Mouse (Mus musculus) myocyte (in vitro differentiated cells): ENCODE results near the gene P2rx4. TPM values are rescaled to one million over a fixed set of nuclear protein-coding genes. Genes with fewer than 3 reads are reported as not detected.

ENCODE experiments used
- H3K27me3 ChIP-seq: one replicate; pipeline ENCODE4 v1.6.1; 2011; ENCODE audit not compliant: control insufficient read depth, insufficient read depth, insufficient read length
- H3K36me3 ChIP-seq: one replicate; pipeline ENCODE4 v1.6.1; 2011; ENCODE audit not compliant: control insufficient read depth, insufficient read depth
- H3K4me2 ChIP-seq: one replicate; pipeline ENCODE4 v1.6.1; 2011; ENCODE audit warnings: low read depth, control low read depth
- H3K4me3 ChIP-seq: one replicate; pipeline ENCODE4 v1.5.1; 2011; ENCODE audit warnings: mild to moderate bottlenecking, control low read depth, moderate library complexity
- H3K79me2 ChIP-seq: one replicate; pipeline ENCODE4 v1.6.1; 2011; ENCODE audit not compliant: control insufficient read depth, insufficient read depth
- H3ac ChIP-seq: one replicate; pipeline ENCODE4 v1.6.1; 2011; ENCODE audit not compliant: control insufficient read depth, insufficient read length
- CEBPB ChIP-seq: IDR thresholded peaks from 2 replicates; pipeline ENCODE4 v1.6.1; 2011; ENCODE audit warnings: mild to moderate bottlenecking, moderate library complexity; ENCODE audit not compliant: poor library complexity, insufficient read depth, severe bottlenecking
- E2F4 ChIP-seq: IDR thresholded peaks from one replicate; pipeline ENCODE4 v1.6.1; 2011; ENCODE audit warnings: mild to moderate bottlenecking, control low read depth, moderate library complexity; ENCODE audit not compliant: insufficient read depth
- MAX ChIP-seq: IDR thresholded peaks from one replicate; pipeline ENCODE4 v1.6.1; 2011; ENCODE audit warnings: low read depth, mild to moderate bottlenecking, control low read depth
- MYOD1 ChIP-seq, 3 experiments: IDR thresholded peaks; one replicate each; pipeline ENCODE4 v1.6.1; 2011; ENCODE audit warnings: control low read depth in 2 of 3, low read depth in 2 of 3, mild to moderate bottlenecking in 2 of 3, moderate library complexity in 1 of 3; ENCODE audit not compliant: insufficient read length in 2 of 3, control insufficient read depth in 1 of 3
- MYOG ChIP-seq, 3 experiments: IDR thresholded peaks; one replicate each; pipeline ENCODE4 v1.6.1; 2011; ENCODE audit warnings: control low read depth in 2 of 3, low read depth in 2 of 3, mild to moderate bottlenecking in 2 of 3; ENCODE audit not compliant: insufficient read length in 2 of 3, control insufficient read depth in 1 of 3, insufficient read depth in 1 of 3
- POLR2A ChIP-seq: IDR thresholded peaks from one replicate; pipeline ENCODE4 v1.6.1; 2011; ENCODE audit warnings: low read depth, mild to moderate bottlenecking, control low read depth, moderate library complexity; ENCODE audit not compliant: insufficient read length
- POLR2AphosphoS2 ChIP-seq: IDR thresholded peaks from one replicate; pipeline ENCODE4 v1.6.1; 2011; ENCODE audit warnings: low read depth, control low read depth; ENCODE audit not compliant: insufficient read length
- REST ChIP-seq: IDR thresholded peaks from one replicate; pipeline ENCODE4 v1.6.1; 2011; ENCODE audit warnings: mild to moderate bottlenecking, control low read depth, moderate library complexity; ENCODE audit not compliant: insufficient read depth, insufficient read length
- SRF ChIP-seq: IDR thresholded peaks from one replicate; pipeline ENCODE4 v1.6.1; 2011; ENCODE audit warnings: low read depth; ENCODE audit not compliant: control insufficient read depth, insufficient read length
- TCF12 ChIP-seq: IDR thresholded peaks from one replicate; pipeline ENCODE4 v1.6.1; 2011; ENCODE audit warnings: mild to moderate bottlenecking, control low read depth; ENCODE audit not compliant: poor library complexity, insufficient read depth, severe bottlenecking
- TCF3 ChIP-seq: IDR thresholded peaks from one replicate; pipeline ENCODE4 v1.6.1; 2011; ENCODE audit warnings: low read depth, control low read depth; ENCODE audit not compliant: insufficient read length
- USF1 ChIP-seq: IDR thresholded peaks from one replicate; pipeline ENCODE4 v1.6.1; 2011; ENCODE audit warnings: low read depth, mild to moderate bottlenecking, control low read depth, moderate library complexity
- polyA plus RNA-seq: library from polyadenylated mRNA; unstranded; fragments of >200 nt; fragmentation: generic; extraction: Trizol; gene quantifications from one replicate; pipeline ENCODE4 v1.2.1, GENCODE M21; 2012; ENCODE audit warnings: missing spikeins

P2rx4 gene
- polyA plus RNA-seq, 1 experiment, result 23.2 TPM

DNA sequence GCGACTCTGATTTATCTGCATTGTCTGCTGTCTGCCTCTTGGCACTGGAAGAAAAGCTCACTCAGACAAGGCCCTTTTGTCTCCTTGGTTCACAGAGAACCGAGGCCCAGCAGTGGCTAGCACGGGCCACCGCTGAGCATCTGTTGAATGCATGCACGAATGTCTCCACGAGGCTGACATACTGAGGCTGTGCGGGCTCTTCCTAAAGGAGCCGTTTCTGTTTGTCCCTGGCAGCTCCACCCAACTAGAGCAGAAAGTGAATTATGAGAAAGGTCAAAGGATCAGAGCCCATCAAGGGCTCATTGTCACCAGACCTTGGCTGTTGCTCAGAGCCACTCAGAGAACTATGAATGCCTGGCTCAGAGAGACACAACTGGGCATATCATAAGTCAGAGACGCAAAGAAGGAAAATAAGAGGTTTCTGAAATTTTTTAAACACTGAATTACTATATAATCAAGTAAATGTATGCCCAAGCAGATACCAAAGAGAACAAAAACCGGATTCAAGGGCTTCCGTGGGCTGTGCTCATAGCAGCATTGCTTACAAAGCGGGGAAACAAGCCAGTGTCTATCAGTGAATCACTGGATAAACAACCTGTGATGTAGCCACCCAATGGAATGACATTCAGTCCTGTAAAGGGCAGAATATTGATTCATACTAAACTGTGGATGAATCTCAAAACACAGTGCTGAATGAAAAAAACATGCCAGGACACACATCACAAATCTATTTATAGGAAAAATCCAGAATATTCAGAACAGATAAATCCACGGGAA is 13.7 kb upstream of the P2rx4 start:
- H3K4me3 ChIP-seq, result no peak overlapping the region
- H3ac ChIP-seq, result no peak overlapping the region
- TF ChIP-seq TCF12 (no peak), USF1 (no peak), MYOG (IDR thresholded peaks at IDR 0.05; ENCODE audit: control insufficient read depth in 1 of 3, insufficient read depth in 1 of 3, insufficient read length in 2 of 3, low read depth in 2 of 3) (no peak), POLR2A (no peak), POLR2AphosphoS2 (no peak), CEBPB (no peak), SRF (no peak), E2F4 (no peak), TCF3 (no peak), REST (no peak), MYOD1 (IDR thresholded peaks at IDR 0.05; ENCODE audit: control insufficient read depth in 1 of 3, insufficient read length in 2 of 3, low read depth in 2 of 3) (no peak), MAX (no peak)

DNA sequence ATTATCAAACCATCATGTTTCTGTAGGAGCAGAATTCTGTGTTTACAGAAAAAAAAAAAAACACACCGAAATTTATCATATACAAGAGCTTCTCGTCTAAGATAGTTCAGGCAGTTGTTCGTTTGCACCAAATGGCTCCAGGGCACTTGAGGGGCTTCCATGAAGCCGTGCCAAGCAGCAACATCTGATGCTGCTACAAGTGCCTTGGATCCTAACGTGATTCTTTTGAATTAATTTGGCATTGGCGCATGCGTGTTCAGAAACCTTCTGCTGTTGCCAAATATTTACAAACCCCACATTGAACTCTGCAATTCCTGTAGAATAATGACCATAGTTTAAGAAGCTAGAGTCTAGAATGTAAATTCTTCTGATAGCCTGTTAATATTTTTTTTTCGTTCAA is 11.8 kb upstream of the P2rx4 start:
- Histone ChIP-seq H3K79me2 (no peaks in the 10 kb centered on the region), H3K36me3 (no peaks in the 10 kb centered on the region), H3K4me2 (no peak overlapping the region), H3K27me3 (peaks cover 5% of the 10 kb centered on the region), H3ac (no peak overlapping the region), H3K4me3 (no peak overlapping the region)
- no peak for TF ChIP-seq TCF3

More for the DNA sequence above, 13.7 kb upstream of the P2rx4 start:
- Histone ChIP-seq H3K36me3 (no peaks in the 10 kb centered on the region), H3K4me2 (no peak overlapping the region), H3K79me2 (no peaks in the 10 kb centered on the region), H3K27me3 (peaks cover 5% of the 10 kb centered on the region)

- no peak overlapping the region for H3K4me3 ChIP-seq
- H3ac ChIP-seq, result no peak overlapping the region
- no peak overlapping the region for H3K4me2 ChIP-seq
- H3K36me3 ChIP-seq, result no peaks in the 10 kb centered on the region
- H3K79me2 ChIP-seq, result no peaks in the 10 kb centered on the region
- TF ChIP-seq SRF (no peak), USF1 (no peak), TCF12 (no peak), TCF3 (no peak), REST (no peak), MAX (no peak), CEBPB (no peak), POLR2A (no peak), POLR2AphosphoS2 (no peak), MYOG (IDR thresholded peaks at IDR 0.05; ENCODE audit: control insufficient read depth in 1 of 3, insufficient read depth in 1 of 3, insufficient read length in 2 of 3, low read depth in 2 of 3) (no peak)
- H3K27me3 ChIP-seq, result no peaks in the 10 kb centered on the region
Measured at GRCm38 (mm10) chr5:122698041-122698700, 9.2 kb upstream of the P2rx4 start.

DNA sequence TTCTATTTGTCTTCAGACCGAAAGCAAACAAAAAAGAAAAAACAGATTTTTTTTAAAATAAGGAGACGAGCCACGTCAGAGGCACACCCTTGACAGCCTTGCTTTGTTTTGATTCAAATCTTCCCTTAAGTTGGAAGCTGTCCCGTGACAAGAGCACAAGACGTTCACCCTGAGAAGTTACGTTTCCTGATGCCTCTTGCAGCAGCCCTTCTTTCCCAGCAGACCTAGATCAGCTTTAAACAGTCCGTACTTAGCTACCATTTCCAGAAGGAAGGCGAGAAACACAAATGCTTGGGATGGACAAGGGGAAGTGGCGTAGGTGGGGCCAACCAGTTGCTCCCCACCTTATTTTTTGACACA is 8.7 kb upstream of the P2rx4 start:
- Histone ChIP-seq H3ac (no peak overlapping the region), H3K36me3 (no peaks in the 10 kb centered on the region), H3K4me2 (no peak overlapping the region), H3K79me2 (no peaks in the 10 kb centered on the region), H3K4me3 (no peak overlapping the region), H3K27me3 (no peaks in the 10 kb centered on the region)
- TF ChIP-seq TCF12 (no peak), E2F4 (no peak), SRF (no peak), MYOD1 (IDR thresholded peaks at IDR 0.05; ENCODE audit: control insufficient read depth in 1 of 3, insufficient read length in 2 of 3, low read depth in 2 of 3) (no peak)

DNA sequence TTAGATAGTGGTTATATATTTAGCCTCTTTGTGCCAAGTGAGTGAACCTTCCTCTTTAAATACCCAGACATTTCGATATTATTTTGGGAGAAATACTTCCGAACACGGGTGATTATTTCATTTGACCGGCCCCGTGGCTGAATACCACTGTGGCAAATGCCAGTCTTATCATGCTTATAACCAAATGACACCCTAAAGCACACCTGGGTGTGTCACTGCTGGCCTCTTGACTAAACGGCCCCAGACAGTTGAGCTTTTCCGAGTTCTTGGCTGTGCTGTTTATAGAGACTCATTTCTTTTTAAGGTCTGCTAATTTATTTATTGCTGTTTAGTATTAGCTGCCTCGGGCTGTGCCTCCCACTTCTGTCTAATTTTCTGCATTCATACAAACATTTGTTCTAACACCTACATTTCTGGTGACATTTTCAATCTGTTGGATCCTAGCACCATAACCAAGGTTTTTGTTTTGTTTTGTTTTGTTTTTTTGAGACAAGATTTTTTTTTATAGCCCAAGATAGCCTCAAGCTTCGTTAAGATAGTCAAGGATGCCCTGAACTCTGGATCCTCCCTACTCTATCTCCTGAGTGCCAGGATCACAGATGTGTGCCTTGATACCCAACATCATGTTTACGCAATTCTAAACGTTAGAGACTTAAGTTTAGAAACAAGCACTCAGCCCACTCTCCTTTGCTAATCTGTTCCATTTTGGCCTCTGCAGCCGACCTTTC is 7.1 kb upstream of the P2rx4 start:
- no peaks in the 10 kb centered on the region for H3K79me2 ChIP-seq
- H3K4me2 ChIP-seq, result no peak overlapping the region
- no peak overlapping the region for H3ac ChIP-seq
- H3K36me3 ChIP-seq, result no peaks in the 10 kb centered on the region
- TF ChIP-seq USF1 (no peak), MYOG (IDR thresholded peaks at IDR 0.05; ENCODE audit: control insufficient read depth in 1 of 3, insufficient read depth in 1 of 3, insufficient read length in 2 of 3, low read depth in 2 of 3) (no peak), CEBPB (no peak), MAX (no peak), E2F4 (no peak), TCF12 (no peak), MYOD1 (IDR thresholded peaks at IDR 0.05; ENCODE audit: control insufficient read depth in 1 of 3, insufficient read length in 2 of 3, low read depth in 2 of 3) (no peak), SRF (no peak)
- H3K4me3 ChIP-seq, result no peak overlapping the region
- no peaks in the 10 kb centered on the region for H3K27me3 ChIP-seq
